Mouse (Mus musculus) E14TG2a.4 (cell line): Measurements from ENCODE around the gene Enkd1.

Experiments
- CTCF ChIP-seq: conservative IDR thresholded peaks from 2 replicates; pipeline ENCODE4 v1.5.1; 2014; ENCODE audit warnings: low read length
- POU5F1 ChIP-seq: IDR thresholded peaks from 2 replicates; pipeline ENCODE4 v1.6.1; 2014; ENCODE audit warnings: low read length, borderline replicate concordance

DNA sequence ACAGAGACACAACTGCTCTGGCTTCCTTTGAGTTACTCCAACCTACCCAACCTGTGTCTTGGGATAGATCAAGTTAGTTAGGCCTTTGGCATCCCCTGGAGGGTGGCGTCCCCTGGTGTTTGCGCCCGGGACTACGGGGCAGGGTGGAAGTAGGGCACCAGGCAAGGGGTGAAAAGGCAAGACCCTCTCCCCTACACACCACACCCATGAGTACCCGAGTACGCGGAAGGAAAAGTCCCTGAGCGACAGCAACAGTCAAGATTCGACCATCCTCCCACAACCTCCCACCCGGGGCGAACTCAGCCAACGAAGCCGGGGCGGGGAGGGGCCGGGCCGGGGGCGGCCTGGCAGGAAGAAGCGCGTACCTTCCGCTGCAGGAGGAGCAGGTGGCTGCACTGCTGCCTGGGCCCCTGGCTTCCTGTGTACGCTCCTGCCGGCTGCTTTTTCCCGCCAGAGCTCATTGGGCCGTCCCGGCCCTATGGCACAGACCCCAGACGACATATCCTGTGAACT, 22.2 kb downstream of the Enkd1 start, which contains the start of gene Carmil2:
- TF ChIP-seq CTCF, result peak; percentile 97
- TF ChIP-seq POU5F1, result no peak
